Mouse (Mus musculus) embryonic facial prominence, embryonic 15.5 days (tissue): Measurements from ENCODE around the gene Dnajb2. TPM values are rescaled to one million over a fixed set of nuclear protein-coding genes. Genes with fewer than 3 reads are reported as not detected.

ENCODE experiments used
- ATAC-seq: fragments of 200-750 bp; cut with Nextera tagmentation; 2 replicates; pipeline ENCODE4 v1.8.0; 2017; ENCODE audit warnings: low read depth, moderate TSS enrichment; ENCODE audit not compliant: insufficient number of reproducible peaks, low FRiP score, low TSS enrichment
- H3K27ac ChIP-seq: fragments of 300-500 bp; sonication (generic); replicated peaks from 2 replicates; pipeline ENCODE4 v1.5.1; 2015; ENCODE audit warnings: mild to moderate bottlenecking, inconsistent platforms
- H3K27me3 ChIP-seq: fragments of 300-500 bp; sonication (generic); 2 replicates; pipeline ENCODE4 v1.6.1; 2015; ENCODE audit warnings: inconsistent platforms
- H3K36me3 ChIP-seq: fragments of 300-500 bp; sonication (generic); 2 replicates; pipeline ENCODE4 v1.6.1; 2015; ENCODE audit warnings: mild to moderate bottlenecking, inconsistent platforms
- H3K4me1 ChIP-seq: fragments of 300-500 bp; sonication (generic); 2 replicates; pipeline ENCODE4 v1.6.1; 2015; ENCODE audit warnings: inconsistent platforms
- H3K4me2 ChIP-seq: fragments of 300-500 bp; sonication (generic); replicated peaks from 2 replicates; pipeline ENCODE4 v1.6.1; 2015; ENCODE audit warnings: mild to moderate bottlenecking, inconsistent platforms
- H3K4me3 ChIP-seq: fragments of 300-500 bp; sonication (generic); replicated peaks from 2 replicates; pipeline ENCODE4 v1.5.1; 2015; ENCODE audit warnings: mild to moderate bottlenecking, inconsistent platforms
- H3K9ac ChIP-seq: fragments of 300-500 bp; sonication (generic); 2 replicates; pipeline ENCODE4 v1.6.1; 2015; ENCODE audit warnings: inconsistent platforms
- H3K9me3 ChIP-seq: fragments of 300-500 bp; sonication (generic); replicated peaks from 2 replicates; pipeline ENCODE4 v1.6.1; 2016; ENCODE audit warnings: inconsistent platforms
- WGBS: fragments of 180-500 bp; shearing (Covaris S2); methylation state at CpG from one replicate; pipeline ENCODE4 v1.1.7; 2015; 5-methylcytosine and 5-hydroxymethylcytosine counted together
- polyA plus RNA-seq: library from polyadenylated mRNA; unstranded; fragments of >200 nt; fragmentation: Nextera tagmentation; extraction: Ambion mirVana; gene quantifications from 2 replicates; pipeline ENCODE4 v1.2.1, GENCODE M21; 2015

Dnajb2 gene
- polyA plus RNA-seq, 1 experiment from 2014 or later: 51.3 TPM

DNA sequence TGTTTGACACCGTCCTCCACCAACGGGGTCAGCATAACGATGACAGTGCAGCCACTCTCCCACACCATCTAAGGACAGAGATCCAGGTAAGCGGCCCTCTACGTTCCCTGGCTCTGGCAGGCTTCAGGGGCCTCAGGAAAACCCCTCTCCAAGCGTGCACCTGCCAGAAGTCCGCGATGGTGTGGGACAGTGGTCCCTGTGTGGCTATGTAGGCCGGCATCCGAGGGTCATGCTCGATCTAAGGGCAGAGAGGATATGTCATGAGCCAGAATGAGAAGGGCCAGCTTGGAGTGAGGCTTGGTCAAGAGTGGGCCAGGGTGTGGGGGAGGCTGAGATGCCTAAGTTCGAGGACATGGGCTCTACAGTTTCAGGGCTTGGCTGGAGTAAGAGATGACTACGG is 16.1 kb downstream of the Dnajb2 start:
- Histone ChIP-seq H3K27me3 (no peaks in the 10 kb centered on the region; the same call in 1 of the 2 replicates), H3K4me1 (peaks cover 19% of the 10 kb centered on the region), H3K27ac (no peak overlapping the region), H3K4me2 (no peak overlapping the region), H3K4me3 (no peak overlapping the region), H3K9me3 (no peaks in the 10 kb centered on the region), H3K36me3 (no peaks in the 10 kb centered on the region), H3K9ac (no peak overlapping the region)
- 67% methylated on average over 13 of the region's 13 CpGs for WGBS
- ATAC-seq: no peak

DNA sequence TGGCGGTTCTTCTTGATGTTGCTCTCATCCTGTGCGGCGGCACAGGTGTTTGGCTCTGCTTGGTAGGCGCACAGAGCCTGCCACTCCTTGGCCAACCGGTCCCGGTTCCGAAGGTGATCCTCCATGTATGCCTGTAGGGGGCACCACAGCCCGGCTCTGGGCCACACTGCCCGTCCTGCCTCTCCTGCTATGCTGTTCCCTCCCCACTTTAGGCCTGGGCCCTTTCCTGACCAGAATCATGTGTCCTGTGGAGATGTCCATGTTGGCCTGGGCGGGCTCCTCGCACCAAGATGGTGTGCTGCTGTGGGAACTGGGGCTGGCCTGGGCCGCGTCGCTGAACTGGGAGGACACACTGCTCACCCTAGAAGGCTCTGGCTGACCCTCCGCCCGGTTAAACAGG is 16.8 kb downstream of the Dnajb2 start:
- Histone ChIP-seq H3K4me1 (peaks cover 12% of the 10 kb centered on the region), H3K27me3 (no peaks in the 10 kb centered on the region; the same call in 1 of the 2 replicates), H3K27ac (no peak overlapping the region), H3K4me3 (no peak overlapping the region), H3K9me3 (no peaks in the 10 kb centered on the region), H3K36me3 (no peaks in the 10 kb centered on the region), H3K4me2 (no peak overlapping the region), H3K9ac (no peak overlapping the region)
- 67% methylated on average over 16 of the region's 16 CpGs for whole genome bisulfite sequencing
- ATAC-seq: no peak

DNA sequence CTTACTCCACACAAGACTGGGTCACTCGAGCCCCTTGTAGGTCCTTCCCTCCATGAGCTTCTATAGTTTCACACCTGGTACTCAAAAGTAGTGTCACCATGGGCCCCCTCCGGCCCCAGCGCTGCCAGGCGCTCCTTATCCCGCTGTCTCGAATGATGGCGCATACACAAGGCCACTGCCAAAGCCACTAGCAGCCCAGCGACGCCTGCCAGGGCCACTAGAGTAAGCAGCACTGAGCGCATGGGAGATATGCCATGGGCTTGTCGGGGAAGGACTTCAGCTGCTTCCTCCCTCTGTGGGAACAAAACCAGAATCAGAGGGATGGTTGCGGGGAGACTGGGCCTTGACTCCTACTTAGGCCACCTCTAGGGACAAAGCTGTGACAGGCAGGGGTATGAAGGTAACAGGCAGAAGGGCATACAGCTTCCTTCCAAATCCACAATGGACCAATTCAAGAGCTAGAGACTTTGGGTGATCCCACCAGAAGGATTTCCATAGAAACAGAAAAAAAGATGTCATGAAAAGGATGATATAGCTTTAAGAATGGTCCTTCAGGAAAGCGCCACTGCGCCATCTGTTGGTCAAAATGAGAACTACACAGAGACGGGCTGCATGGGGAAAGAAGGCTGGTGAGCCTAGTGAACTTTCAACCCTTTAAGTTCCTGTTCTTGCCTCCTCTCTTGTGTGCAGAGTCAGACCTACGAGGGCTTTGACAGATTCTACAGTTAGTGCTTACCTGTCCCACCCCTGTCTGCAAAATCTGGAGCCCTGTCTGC is 17.8 kb downstream of the Dnajb2 start:
- Histone ChIP-seq H3K4me1 (peaks cover 6% of the 10 kb centered on the region), H3K27me3 (no peaks in the 10 kb centered on the region; the same call in 1 of the 2 replicates), H3K4me3 (no peak overlapping the region), H3K4me2 (no peak overlapping the region), H3K36me3 (no peaks in the 10 kb centered on the region), H3K9me3 (no peaks in the 10 kb centered on the region), H3K9ac (no peak overlapping the region), H3K27ac (no peak overlapping the region)
- WGBS: 65% methylated on average over 16 of the region's 16 CpGs
- ATAC-seq: no peak

DNA sequence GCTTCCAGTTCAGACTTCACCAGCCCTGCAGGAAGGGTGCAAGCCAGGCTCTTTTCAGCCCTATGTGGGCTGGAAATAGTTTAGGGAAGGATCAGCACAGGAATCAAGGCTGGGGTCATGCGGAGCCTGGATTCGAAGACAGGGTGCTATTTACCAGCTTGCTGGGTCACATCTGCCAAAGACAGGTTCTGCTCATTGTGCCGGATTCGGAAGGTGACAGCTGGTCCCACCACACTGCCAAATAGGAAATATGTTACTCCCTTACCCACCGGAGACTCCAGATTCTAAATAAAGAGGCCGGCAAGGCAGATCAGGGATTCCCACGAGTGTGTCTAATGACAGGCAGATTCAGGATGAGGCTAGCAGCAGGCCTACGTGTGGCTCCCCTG is 18.4 kb downstream of the Dnajb2 start:
- Histone ChIP-seq H3K27me3 (no peaks in the 10 kb centered on the region; the same call in 1 of the 2 replicates), H3K27ac (no peak overlapping the region), H3K36me3 (no peaks in the 10 kb centered on the region), H3K4me2 (no peak overlapping the region), H3K9ac (no peak overlapping the region), H3K9me3 (no peaks in the 10 kb centered on the region), H3K4me3 (no peak overlapping the region), H3K4me1 (peaks cover 6% of the 10 kb centered on the region)
- ATAC-seq: no peak
- 57% methylated on average over 8 of the region's 8 CpGs for WGBS

DNA sequence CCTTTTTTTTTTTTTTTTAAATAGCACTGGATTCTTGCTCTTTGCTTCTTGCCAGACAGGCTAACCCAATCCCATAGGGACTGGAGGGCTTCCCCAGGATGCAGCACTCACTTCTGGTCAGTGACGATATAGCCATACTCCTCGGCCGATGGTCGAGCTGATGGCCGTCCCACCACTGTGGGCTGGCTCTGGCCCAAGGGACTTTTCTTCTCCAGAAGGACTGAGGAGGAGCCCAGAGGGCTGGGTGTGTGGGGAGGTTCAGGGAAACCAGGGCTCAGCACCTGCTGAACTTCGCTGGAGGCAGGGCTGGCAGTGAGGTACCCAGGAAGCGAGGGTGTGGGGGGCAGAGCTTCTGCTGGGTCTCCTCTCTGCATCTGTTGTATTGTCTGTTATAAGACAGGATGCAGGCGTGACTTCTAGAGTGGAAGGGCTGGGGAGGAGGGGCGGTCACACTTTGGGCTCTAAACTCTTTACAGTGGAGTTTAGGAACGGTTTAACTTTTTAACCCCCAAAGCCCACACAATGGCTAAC is 19.4 kb downstream of the Dnajb2 start:
- H3K9ac ChIP-seq: no peak overlapping the region
- H3K36me3 ChIP-seq: no peaks in the 10 kb centered on the region
- no peak overlapping the region for H3K27ac ChIP-seq
- 57% methylated on average over 10 of the region's 10 CpGs for WGBS
- no peaks in the 10 kb centered on the region for H3K9me3 ChIP-seq
- H3K27me3 ChIP-seq: no peaks in the 10 kb centered on the region; the same call in 1 of the 2 replicates
- no peak overlapping the region for H3K4me3 ChIP-seq
- ATAC-seq: no peak
- peaks cover 6% of the 10 kb centered on the region for H3K4me1 ChIP-seq
- no peak overlapping the region for H3K4me2 ChIP-seq

DNA sequence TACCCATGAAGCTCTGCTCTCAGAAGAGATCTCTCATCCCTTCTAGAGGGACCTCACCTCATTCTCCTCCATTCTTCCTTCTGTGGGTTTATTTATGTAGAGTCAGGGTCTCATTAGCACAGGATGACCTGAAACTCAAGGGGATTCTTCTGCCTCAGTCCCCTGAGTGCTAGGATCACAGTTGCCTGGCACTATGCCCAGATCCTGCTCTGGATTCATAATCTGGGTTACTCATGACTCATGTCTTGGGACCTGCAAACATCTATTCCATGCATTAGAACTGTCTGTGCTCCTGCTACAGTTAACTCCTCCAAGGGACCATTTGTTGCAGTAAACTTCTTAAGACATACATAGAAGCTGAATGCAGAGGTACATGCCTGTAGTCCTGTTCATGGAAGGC is 25.1 kb downstream of the Dnajb2 start:
- Histone ChIP-seq H3K27ac (no peak overlapping the region), H3K4me3 (no peak overlapping the region), H3K4me2 (no peak overlapping the region), H3K9me3 (no peaks in the 10 kb centered on the region), H3K9ac (no peak overlapping the region), H3K4me1 (0 out of 2 replicates have a peak, but pooled peaks cover 3% of the 10 kb centered on the region), H3K36me3 (no peaks in the 10 kb centered on the region), H3K27me3 (peaks cover 47% of the 10 kb centered on the region)
- no peak for ATAC-seq

DNA sequence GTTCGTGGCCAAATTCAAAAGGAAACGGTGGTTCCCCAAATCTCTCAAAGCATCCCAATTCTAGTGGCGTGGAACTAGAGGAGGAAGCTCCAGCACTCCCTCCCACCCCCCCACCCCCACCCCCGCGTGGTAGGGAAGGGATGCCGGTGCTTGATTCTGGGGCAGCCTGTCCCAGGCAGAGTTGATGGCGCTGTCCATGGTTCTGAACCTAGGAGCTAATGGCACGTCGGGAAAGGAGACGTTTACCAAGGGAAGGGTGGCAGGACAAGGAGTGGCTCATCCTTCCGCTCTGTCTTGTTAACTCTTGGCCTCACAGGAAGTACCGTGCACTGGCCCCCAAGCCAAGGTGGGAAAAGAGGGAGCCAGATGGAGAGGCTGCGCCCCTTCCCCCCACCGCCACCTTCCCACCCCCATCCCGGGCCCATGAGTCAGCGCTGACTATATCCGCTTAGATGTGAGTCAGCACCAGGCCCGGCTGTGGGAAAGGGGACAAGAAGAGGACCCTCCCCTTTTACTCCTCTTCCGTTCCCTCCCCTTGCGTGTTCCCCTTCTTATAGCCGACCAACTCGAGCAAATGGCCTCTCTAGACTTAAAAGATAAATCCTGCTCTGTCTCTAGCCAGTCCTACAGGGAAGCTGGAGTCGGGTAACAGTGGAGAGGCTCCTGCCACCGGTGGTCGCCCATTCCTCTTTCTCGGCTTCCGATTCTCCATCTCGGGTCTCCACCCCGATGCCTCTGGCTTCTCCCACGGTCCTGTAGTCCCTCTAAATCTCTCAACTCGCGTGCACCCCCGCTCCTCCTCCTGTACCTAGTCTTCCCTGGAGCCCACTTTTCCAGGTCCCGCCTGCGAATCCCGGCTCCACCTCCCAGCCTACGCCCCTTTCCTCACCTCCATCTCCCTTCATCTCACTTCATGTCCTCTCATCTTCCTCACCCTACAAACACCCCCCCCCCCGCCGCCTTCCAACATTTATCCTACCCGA is 27.1 kb downstream of the Dnajb2 start:
- 1% methylated on average over 40 of the region's 40 CpGs for WGBS
- 0 out of 2 replicates have a peak, but pooled peaks have one; percentile 15 for ATAC-seq
- H3K27ac ChIP-seq: no peak overlapping the region
- 0 out of 2 replicates have a peak, but pooled peaks cover 3% of the 10 kb centered on the region for H3K4me1 ChIP-seq
- peaks cover 49% of the 10 kb centered on the region for H3K27me3 ChIP-seq
- H3K9ac ChIP-seq: no peak overlapping the region
- H3K4me3 ChIP-seq: no peak overlapping the region
- H3K36me3 ChIP-seq: no peaks in the 10 kb centered on the region
- no peak overlapping the region for H3K4me2 ChIP-seq
- H3K9me3 ChIP-seq: no peaks in the 10 kb centered on the region

DNA sequence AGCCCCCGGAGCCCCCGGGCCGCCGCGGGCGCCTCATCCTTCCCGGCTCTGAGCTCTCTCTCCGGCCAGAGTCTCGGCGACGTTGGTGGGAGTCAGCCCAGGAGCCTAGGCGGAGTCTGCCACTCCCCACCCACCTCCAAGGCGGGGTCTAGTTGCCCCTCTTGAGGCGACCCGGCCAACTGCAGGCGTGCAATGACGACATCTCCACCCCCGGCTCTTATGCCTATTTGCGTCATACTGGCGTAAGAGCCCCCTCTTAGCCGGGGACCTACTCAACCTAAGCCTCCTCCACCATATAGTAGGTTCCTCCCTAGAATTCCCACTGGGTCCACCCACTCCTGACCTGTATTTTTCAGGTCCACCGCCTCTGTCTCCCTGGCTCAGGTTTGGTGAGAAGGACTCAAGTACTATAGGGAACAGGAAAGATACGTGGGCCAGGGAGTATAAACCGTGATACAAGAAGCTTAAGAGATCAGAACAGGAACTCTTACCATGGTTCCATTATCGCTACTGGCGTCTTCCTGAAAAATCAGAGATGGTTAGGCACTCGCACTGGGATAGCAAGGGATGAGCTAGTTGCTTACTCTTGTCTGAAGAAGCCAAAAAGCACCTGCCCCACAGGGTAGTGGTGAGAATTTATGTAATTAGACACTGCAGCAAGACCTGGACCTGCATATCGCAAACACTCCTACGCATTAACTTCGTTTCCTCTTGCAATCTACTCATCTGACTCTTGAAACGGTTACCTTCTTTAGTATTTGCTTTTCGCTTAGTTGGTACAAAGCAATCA is 28.1 kb downstream of the Dnajb2 start, which contains the start of gene Ptprn:
TSS of gene Ptprn (minus strand) at position 412 of the 790 bp plus-strand sequence.
- WGBS: 11% methylated on average over 32 of the region's 32 CpGs

DNA sequence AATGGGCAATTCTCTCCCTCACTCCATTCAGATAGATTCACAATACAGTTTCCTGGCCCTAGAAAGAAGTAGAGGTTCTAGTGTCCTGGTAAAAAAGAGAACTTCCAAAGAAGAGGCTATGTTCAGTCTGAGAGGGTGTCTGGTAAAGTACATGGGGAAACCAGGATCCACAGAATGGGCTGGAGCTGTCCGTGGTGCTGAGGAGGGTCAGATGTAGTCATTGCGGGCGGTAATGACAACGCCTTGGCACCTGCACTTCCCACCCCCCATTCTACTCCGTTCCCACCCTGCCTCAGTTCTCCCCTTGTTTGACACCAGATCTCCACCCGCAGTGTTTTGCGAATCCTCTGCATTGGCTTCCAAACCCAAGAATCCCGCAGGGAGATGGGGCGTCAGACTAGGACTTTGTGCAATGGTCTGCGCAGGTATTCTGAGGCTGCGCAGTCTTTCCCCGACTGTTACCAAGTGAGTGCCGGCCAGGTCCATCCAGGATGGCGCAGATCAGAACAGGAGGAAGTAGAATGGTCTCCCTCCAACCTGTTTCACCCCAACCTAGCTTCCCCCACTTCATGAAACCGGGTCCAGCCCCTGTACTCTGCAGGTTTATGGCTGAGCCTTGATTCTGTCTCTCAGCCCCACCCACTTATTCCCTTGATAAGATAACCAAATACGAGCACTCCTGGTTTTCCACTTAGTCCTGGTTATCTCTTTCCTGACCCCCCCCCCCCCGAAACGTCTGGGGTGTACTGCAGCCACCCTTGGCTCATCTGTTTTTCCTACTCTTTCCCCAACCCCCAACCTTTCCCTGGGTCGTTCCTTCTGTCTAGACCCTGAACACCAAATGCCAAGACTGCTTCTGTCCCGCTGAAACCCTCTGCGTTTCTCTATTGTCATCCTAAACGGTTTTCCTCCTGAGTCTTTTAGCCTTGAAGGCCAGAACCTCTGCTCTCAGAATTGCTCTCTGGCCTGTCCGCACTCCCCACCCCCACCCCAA is 41.3 kb downstream of the Dnajb2 start:
- Histone ChIP-seq H3K27me3 (peaks cover 22% of the 10 kb centered on the region), H3K4me1 (no peaks in the 10 kb centered on the region), H3K9me3 (no peaks in the 10 kb centered on the region), H3K4me2 (no peak overlapping the region), H3K9ac (no peak overlapping the region), H3K4me3 (no peak overlapping the region), H3K36me3 (no peaks in the 10 kb centered on the region), H3K27ac (no peak overlapping the region)
- 4% methylated on average over 23 of the region's 23 CpGs for WGBS
- ATAC-seq: no peak

More for the DNA sequence above, 28.1 kb downstream of the Dnajb2 start, which contains the start of gene Ptprn:
- Histone ChIP-seq H3K27ac (no peak within 1 kb of the TSS), H3K4me3 (peak within 1 kb of the TSS; percentile 15; the same call in 1 of the 2 replicates), H3K4me1 (0 out of 2 replicates have a peak, but pooled peaks cover 3% of the 10 kb centered on the region), H3K9me3 (no peaks in the 10 kb centered on the region), H3K9ac (no peak within 1 kb of the TSS), H3K4me2 (no peak within 1 kb of the TSS), H3K36me3 (no peaks in the 10 kb centered on the region), H3K27me3 (peaks cover 54% of the 10 kb centered on the region)
- ATAC-seq: no peak

DNA sequence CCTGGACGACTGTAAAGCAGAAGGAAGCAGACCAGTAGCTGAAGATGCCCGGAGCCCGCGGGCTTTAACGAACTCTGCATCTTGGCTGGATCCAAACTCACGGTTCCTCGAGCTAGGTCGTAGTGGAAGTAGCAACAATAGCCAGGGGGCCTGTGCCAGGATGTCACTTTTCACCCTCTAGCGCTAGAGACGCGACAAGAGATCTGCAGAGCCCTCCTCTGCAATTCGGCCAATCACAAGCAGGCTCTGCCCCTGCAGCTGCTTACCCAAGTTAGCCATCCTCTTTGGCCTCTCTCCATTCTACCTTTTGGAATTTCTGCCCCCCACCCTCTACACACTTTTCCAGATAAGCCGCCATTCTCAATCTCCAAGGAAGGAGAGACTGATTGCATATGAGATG is 42.0 kb downstream of the Dnajb2 start, which contains the start of gene Resp18:
TSS of gene Resp18 (minus strand) at position 188 of the 400 bp plus-strand sequence.
- Histone ChIP-seq H3K9ac (no peak within 1 kb of the TSS), H3K4me2 (no peak within 1 kb of the TSS), H3K27ac (no peak within 1 kb of the TSS), H3K4me1 (no peaks in the 10 kb centered on the region), H3K27me3 (peaks cover 22% of the 10 kb centered on the region), H3K4me3 (no peak within 1 kb of the TSS), H3K36me3 (no peaks in the 10 kb centered on the region), H3K9me3 (no peaks in the 10 kb centered on the region)
- 3% methylated on average over 13 of the region's 13 CpGs for WGBS
- ATAC-seq: no peak
